Mouse (Mus musculus): ENCODE data around the gene Adgrf1.

- TF ChIP-seq CTCF (IDR thresholded peaks at IDR 0.05; ENCODE audit: borderline replicate concordance, extremely low read depth, insufficient read depth, insufficient read length) = peak; percentile 36; the same call in 1 of the 2 replicates
- no peak for TF ChIP-seq POLR2A (IDR thresholded peaks at IDR 0.05; ENCODE audit: borderline replicate concordance, extremely low read depth, insufficient read depth, insufficient read length, poor library complexity, severe bottlenecking)
Measured at GRCm38 (mm10) chr17:43267046-43267749, 2.9 kb upstream of the Adgrf1 start.

Measured in brain, embryonic 14.5 days (tissue).